Mouse (Mus musculus): ENCODE results near the gene Vmn2r65.

Vmn2r65 gene

GRCm38 (mm10) chr7:84964015-84964414 is at the start of gene Vmn2r65:
Gene Vmn2r65 (minus strand): TSS chr7:84964115.
- DNase-seq (ENCODE audit: low spot score in 2 of 2): no peak

- DNase-seq (ENCODE audit: low spot score in 2 of 2): no peak
These were observed 48.3 kb upstream of the Vmn2r65 start, which contains the start of gene Vmn2r66 for GRCm38 (mm10) chr7:85012168-85012567. Gene Vmn2r66 (minus strand): TSS chr7:85012268.

GRCm38 (mm10) chr7:84996694-84997093 is 32.8 kb upstream of the Vmn2r65 start:
- DNase-seq (ENCODE audit: low spot score in 2 of 2): no peak
